ENCODE assay signal across 27 mouse cellular contexts in genomic region chr2:70339501-70339900, GRCm38 (mm10).
A peak's percentile ranks its signal among the peaks of the same experiment; 100 is the strongest.
DNase-seq lines count a peak whose midpoint lies in the region; ATAC-seq lines count a peak whose summit lies in the region.
"Had no signal": no experiment of that assay in that cellular context is flagged by ENCODE, and none has a peak within 500 bp of the region (broad histone marks: within the 10 kb centered on the region; RNA-seq: fewer than 3 reads in every experiment).

No protein-coding gene starts in this region.

- intact Hi-C loops in heart, postnatal 10 days (cut with DNase I), result no loop called here

- ATAC-seq in heart, embryonic 13.5 days (ENCODE audit: extremely low read depth, insufficient number of reproducible peaks, low FRiP score, low TSS enrichment), result no peak
- ATAC-seq: activated CD4-positive, CD25-positive, alpha-beta regulatory T cell, adult 4 months; CD4-positive, CD25-positive, alpha-beta regulatory T cell, adult 4 months; forebrain, embryonic 14.5 days; forebrain, embryonic 16.5 days; Patski had no signal

- H3K4me3 ChIP-seq in heart, embryonic 13.5 days, result no peak overlapping the region
- no peak overlapping the region for H3K4me3 ChIP-seq in hindbrain, embryonic 10.5 days
- H3K4me3 ChIP-seq: embryonic facial prominence, embryonic 13.5 days; embryonic facial prominence, embryonic 15.5 days; erythroblast, embryonic 14.5 days; forebrain, embryonic 10.5 days; forebrain, embryonic 12.5 days had no signal

- no peak overlapping the region for H3K4me2 ChIP-seq in heart, embryonic 13.5 days
- H3K4me2 ChIP-seq: embryonic facial prominence, embryonic 13.5 days; embryonic facial prominence, embryonic 15.5 days; forebrain, embryonic 12.5 days had no signal

- no peak overlapping the region for H3K9ac ChIP-seq in heart, embryonic 13.5 days
- H3K9ac ChIP-seq: embryonic facial prominence, embryonic 13.5 days; embryonic facial prominence, embryonic 15.5 days; forebrain, embryonic 12.5 days had no signal

- 0 out of 2 replicates have a peak overlapping the region, but pooled peaks have one; percentile 15 for H3K27ac ChIP-seq in heart, embryonic 13.5 days (replicated peaks)
- no peak overlapping the region for H3K27ac ChIP-seq in hindbrain, embryonic 10.5 days
- H3K27ac ChIP-seq: embryonic facial prominence, embryonic 13.5 days; embryonic facial prominence, embryonic 15.5 days; forebrain, embryonic 10.5 days; forebrain, embryonic 12.5 days had no signal

- WGBS in heart, embryonic 13.5 days, result 34% methylated on average over 6 of the region's 6 CpGs
- WGBS in hindbrain, embryonic 10.5 days, result 78% methylated on average over 6 of the region's 6 CpGs

- H3K36me3 ChIP-seq in heart, embryonic 13.5 days, result no peaks in the 10 kb centered on the region
- H3K36me3 ChIP-seq in hindbrain, embryonic 10.5 days, result no peaks in the 10 kb centered on the region
- H3K36me3 ChIP-seq: embryonic facial prominence, embryonic 13.5 days; embryonic facial prominence, embryonic 15.5 days; forebrain, embryonic 10.5 days; forebrain, embryonic 12.5 days; G1E had no signal

- H3K27me3 ChIP-seq in heart, embryonic 13.5 days (replicated peaks), result peaks cover 5% of the 10 kb centered on the region; the same call in 1 of the 2 replicates
- H3K27me3 ChIP-seq in hindbrain, embryonic 10.5 days (ENCODE audit: insufficient read depth, poor library complexity, severe bottlenecking), result 0 out of 2 replicates have a peak, but pooled peaks cover 3% of the 10 kb centered on the region
- H3K27me3 ChIP-seq: CH12.LX; embryonic facial prominence, embryonic 15.5 days; Patski had no signal

- peaks cover 59% of the 10 kb centered on the region for H3K4me1 ChIP-seq in heart, embryonic 13.5 days
- peaks cover 17% of the 10 kb centered on the region for H3K4me1 ChIP-seq in hindbrain, embryonic 10.5 days (replicated peaks)

- H3K9me3 ChIP-seq in heart, embryonic 13.5 days, result no peaks in the 10 kb centered on the region
- no peaks in the 10 kb centered on the region for H3K9me3 ChIP-seq in hindbrain, embryonic 10.5 days
- H3K9me3 ChIP-seq: embryonic facial prominence, embryonic 13.5 days; embryonic facial prominence, embryonic 15.5 days; forebrain, embryonic 10.5 days; forebrain, embryonic 12.5 days; G1E had no signal

- DNase-seq in heart, adult 11 months, result peak; percentile 11
- DNase-seq in heart, adult 8-10 months (ENCODE audit: low spot score), result no peak
- DNase-seq in heart, postnatal 10 days, result no peak
- peak; percentile 31 for DNase-seq in ES-CJ7 (ENCODE audit: low read depth, low spot score)
- peak; percentile 58 for DNase-seq in R1 (ENCODE audit: low read depth, low spot score)
- no peak for DNase-seq in embryo, embryonic 10 days (ENCODE audit: low spot score)
- no peak for DNase-seq in hindbrain, embryonic 10.5 days (ENCODE audit: low spot score)
- DNase-seq: adrenal gland, adult 8-10 months; adrenal gland, postnatal 14 days; adrenal gland, postnatal 36 days; B cell, adult 2 months; cerebellum, adult 11-12 months; cerebellum, adult 9-10 months; embryo, embryonic 11 days had no signal

Comparison
In these comparisons a context has a peak if more than half of its experiments do, and no peak if none do; other contexts are left out.
1. DNase-seq: peak in heart, adult 11 months (single experiment), ES-CJ7 (single experiment) and R1 (single experiment); none in heart, adult 8-10 months (single experiment), heart, postnatal 10 days (0 of 2), embryo, embryonic 10 days (single experiment) and hindbrain, embryonic 10.5 days (single experiment).